Mouse (Mus musculus) lung, postnatal 0 days (tissue): ENCODE measurements around the gene C4b. TPM values are rescaled to one million over a fixed set of nuclear protein-coding genes. Genes with fewer than 3 reads are reported as not detected.
A peak's percentile ranks its signal among the peaks of the same experiment; 100 is the strongest.

Experiments
- ATAC-seq: fragments of 200-750 bp; cut with Nextera tagmentation; 2 replicates; pipeline ENCODE4 v1.8.0; 2017; ENCODE audit warnings: moderate library complexity
- DNase-seq: peaks from one replicate; pipeline ENCODE4 v3.0.0-alpha.2; 2016; ENCODE audit warnings: low spot score
- H3K27ac ChIP-seq: fragments of 300-500 bp; sonication (generic); 2 replicates; pipeline ENCODE4 v1.5.1; 2014; ENCODE audit warnings: antibody characterized with exemption, mild to moderate bottlenecking, low read length, mixed read lengths
- H3K27me3 ChIP-seq: fragments of 300-500 bp; sonication (generic); replicated peaks from 2 replicates; pipeline ENCODE4 v1.6.1; 2014; ENCODE audit warnings: low read length, mixed read lengths; ENCODE audit not compliant: insufficient read depth
- H3K36me3 ChIP-seq: fragments of 300-500 bp; sonication (generic); 2 replicates; pipeline ENCODE4 v1.6.1; 2014; ENCODE audit warnings: low read length, mixed read lengths; ENCODE audit not compliant: insufficient read depth
- H3K4me1 ChIP-seq: fragments of 300-500 bp; sonication (generic); 2 replicates; pipeline ENCODE4 v1.6.1; 2014; ENCODE audit warnings: antibody characterized with exemption, low read depth, low read length, mixed read lengths; ENCODE audit not compliant: insufficient read depth
- H3K4me2 ChIP-seq: fragments of 300-500 bp; sonication (generic); replicated peaks from 2 replicates; pipeline ENCODE4 v1.6.1; 2014; ENCODE audit warnings: low read depth, mild to moderate bottlenecking, low read length, moderate library complexity, mixed read lengths
- H3K4me3 ChIP-seq: fragments of 300-500 bp; sonication (generic); 2 replicates; pipeline ENCODE4 v1.5.1; 2014; ENCODE audit warnings: low read depth, low read length
- H3K9ac ChIP-seq: fragments of 300-500 bp; sonication (generic); replicated peaks from 2 replicates; pipeline ENCODE4 v1.6.1; 2014; ENCODE audit warnings: low read depth, mild to moderate bottlenecking
- H3K9me3 ChIP-seq: fragments of 300-500 bp; sonication (generic); 2 replicates; pipeline ENCODE4 v1.6.1; 2016; ENCODE audit warnings: low read length, mixed read lengths
- CTCF ChIP-seq: IDR thresholded peaks from 2 replicates; pipeline ENCODE4 v1.5.1; 2016; ENCODE audit warnings: antibody characterized with exemption, mild to moderate bottlenecking
- EP300 ChIP-seq: IDR thresholded peaks from 2 replicates; pipeline ENCODE4 v1.6.1; 2016; ENCODE audit warnings: antibody characterized with exemption, mild to moderate bottlenecking, control low read depth
- WGBS: fragments of 180-500 bp; shearing (Covaris S2); extraction: QIAGEN DNeasy Blood & Tissue Kit; methylation state at CpG from one replicate; pipeline ENCODE4 v1.1.7; 2014; 5-methylcytosine and 5-hydroxymethylcytosine counted together
- polyA plus RNA-seq: library from polyadenylated mRNA; unstranded; fragments of >200 nt; fragmentation: Nextera tagmentation; extraction: Ambion mirVana; gene quantifications from 2 replicates; pipeline ENCODE4 v1.2.1, GENCODE M21; 2015

Gene C4b
- polyA plus RNA-seq, 1 experiment from 2014 or later, result 6.5 TPM

- DNase-seq (no peak), ATAC-seq (no peak)
- no peak overlapping the region for H3K9ac ChIP-seq
- no peak overlapping the region for H3K27ac ChIP-seq
- no peak overlapping the region for H3K4me2 ChIP-seq
- H3K4me1 ChIP-seq, result no peaks in the 10 kb centered on the region
- H3K36me3 ChIP-seq, result no peaks in the 10 kb centered on the region
- no peak for TF ChIP-seq CTCF
- TF ChIP-seq EP300, result no peak
- no peak overlapping the region for H3K4me3 ChIP-seq
- 45% methylated on average over 2 of the region's 2 CpGs for WGBS
- H3K9me3 ChIP-seq, result no peaks in the 10 kb centered on the region
- H3K27me3 ChIP-seq, result no peaks in the 10 kb centered on the region
Measured at GRCm38 (mm10) chr17:34700671-34701071, 43.0 kb downstream of the C4b start.

GRCm38 (mm10) chr17:34699575-34700408, 43.9 kb downstream of the C4b start:
- Histone ChIP-seq H3K27ac (no peak overlapping the region), H3K4me3 (no peak overlapping the region), H3K9me3 (no peaks in the 10 kb centered on the region), H3K9ac (no peak overlapping the region), H3K4me1 (no peaks in the 10 kb centered on the region), H3K4me2 (no peak overlapping the region), H3K27me3 (no peaks in the 10 kb centered on the region), H3K36me3 (no peaks in the 10 kb centered on the region)
- TF ChIP-seq EP300 (no peak), CTCF (no peak)
- DNase-seq (peak; percentile 38), ATAC-seq (peak; percentile 37)
- WGBS, result 31% methylated on average over 14 of the region's 14 CpGs

- Histone ChIP-seq H3K4me2 (no peak overlapping the region), H3K9ac (no peak overlapping the region), H3K27ac (peak overlapping the region; percentile 1; the same call in 1 of the 2 replicates), H3K36me3 (no peaks in the 10 kb centered on the region), H3K9me3 (no peaks in the 10 kb centered on the region), H3K27me3 (no peaks in the 10 kb centered on the region), H3K4me1 (no peaks in the 10 kb centered on the region), H3K4me3 (no peak overlapping the region)
- no peak for TF ChIP-seq EP300
- TF ChIP-seq CTCF, result no peak
- ATAC-seq (peak; percentile 61), DNase-seq (peak; percentile 74)
- 52% methylated on average over 7 of the region's 7 CpGs for WGBS
Measured at GRCm38 (mm10) chr17:34692906-34693305, 50.8 kb downstream of the C4b start.

- Histone ChIP-seq H3K4me3 (no peak overlapping the region), H3K36me3 (no peaks in the 10 kb centered on the region), H3K9me3 (no peaks in the 10 kb centered on the region), H3K27ac (no peak overlapping the region), H3K4me2 (no peak overlapping the region), H3K27me3 (no peaks in the 10 kb centered on the region), H3K9ac (no peak overlapping the region), H3K4me1 (0 out of 2 replicates have a peak, but pooled peaks cover 4% of the 10 kb centered on the region)
- 24% methylated on average over 4 of the region's 4 CpGs for WGBS
- DNase-seq, result peak; percentile 40
- peak; percentile 27; the same call in 1 of the 2 replicates for ATAC-seq
- TF ChIP-seq CTCF (no peak), EP300 (no peak)
Measured at GRCm38 (mm10) chr17:34690458-34690857, 53.2 kb downstream of the C4b start.

- Histone ChIP-seq H3K36me3 (no peaks in the 10 kb centered on the region), H3K9ac (no peak overlapping the region), H3K27ac (no peak overlapping the region), H3K4me2 (no peak overlapping the region), H3K27me3 (no peaks in the 10 kb centered on the region), H3K9me3 (no peaks in the 10 kb centered on the region), H3K4me3 (no peak overlapping the region), H3K4me1 (peaks cover 15% of the 10 kb centered on the region)
- ATAC-seq (no peak), DNase-seq (no peak)
- WGBS, result 96% methylated on average over 7 of the region's 7 CpGs
- TF ChIP-seq EP300, result no peak
- no peak for TF ChIP-seq CTCF
Measured at GRCm38 (mm10) chr17:34688889-34689288, 54.8 kb downstream of the C4b start.

GRCm38 (mm10) chr17:34685120-34686110, 58.3 kb downstream of the C4b start:
- TF ChIP-seq CTCF, result no peak
- no peak for TF ChIP-seq EP300
- Histone ChIP-seq H3K4me1 (peaks cover 30% of the 10 kb centered on the region), H3K9me3 (no peaks in the 10 kb centered on the region), H3K27ac (0 out of 2 replicates have a peak overlapping the region, but pooled peaks have one; percentile 26), H3K36me3 (no peaks in the 10 kb centered on the region), H3K9ac (no peak overlapping the region), H3K4me2 (no peak overlapping the region), H3K4me3 (no peak overlapping the region), H3K27me3 (no peaks in the 10 kb centered on the region)
- ATAC-seq (peak; percentile 47), DNase-seq (peak; percentile 71)
- 54% methylated on average over 28 of the region's 28 CpGs for WGBS
